Mouse (Mus musculus) left cerebral cortex, postnatal 4 days (tissue): ENCODE data around the gene Tmem129. TPM values are rescaled to one million over a fixed set of nuclear protein-coding genes. Genes with fewer than 3 reads are reported as not detected.

Source experiments
- DNase-seq: peaks from one replicate; pipeline ENCODE4 v3.0.0-alpha.2; 2022
- intact Hi-C: fragments of 180-260 bp; cut with DNase I; formaldehyde crosslinking; loops from one replicate; pipeline ENCODE4 v1.15.1; 2025
- total RNA-seq, 2 experiments: library from RNA; stranded (reverse); gene quantifications; 2 replicates each; pipeline ENCODE4 v1.2.3; 2021

Tmem129 gene
- total RNA-seq, 2 experiments from 2014 or later: 15.2 to 17.6 TPM

- no peak for DNase-seq
- intact Hi-C loops: loop anchor here (5.0 kb wide), 1 partner anchor 39 kb away; no protein-coding TSS in a partner anchor
Measured at GRCm38 (mm10) chr5:33688278-33689220, 30.3 kb upstream of the Tmem129 start.

DNA sequence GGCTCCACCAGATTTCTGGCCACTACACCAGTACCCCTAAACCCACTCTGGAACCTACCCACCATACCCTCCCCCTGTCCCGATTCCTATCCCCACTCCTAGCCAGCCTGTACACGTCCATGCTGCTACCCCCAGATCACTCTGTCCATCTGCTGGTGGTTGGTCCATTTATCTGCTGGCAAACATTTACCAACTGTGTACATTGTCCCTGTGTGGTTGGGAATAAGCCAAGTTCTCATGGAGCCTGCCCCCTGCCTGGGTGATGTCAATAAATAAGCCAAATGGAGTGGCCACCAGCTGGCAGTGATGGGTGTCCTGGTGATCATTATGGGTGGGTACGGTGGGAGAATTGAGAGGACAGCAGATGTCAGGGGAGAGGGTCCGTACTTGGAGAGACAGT is 28.9 kb upstream of the Tmem129 start:
- no peak for DNase-seq
- intact Hi-C loops: loop anchor here (5.0 kb wide), 1 partner anchor 40 kb away; no protein-coding TSS in a partner anchor

DNA sequence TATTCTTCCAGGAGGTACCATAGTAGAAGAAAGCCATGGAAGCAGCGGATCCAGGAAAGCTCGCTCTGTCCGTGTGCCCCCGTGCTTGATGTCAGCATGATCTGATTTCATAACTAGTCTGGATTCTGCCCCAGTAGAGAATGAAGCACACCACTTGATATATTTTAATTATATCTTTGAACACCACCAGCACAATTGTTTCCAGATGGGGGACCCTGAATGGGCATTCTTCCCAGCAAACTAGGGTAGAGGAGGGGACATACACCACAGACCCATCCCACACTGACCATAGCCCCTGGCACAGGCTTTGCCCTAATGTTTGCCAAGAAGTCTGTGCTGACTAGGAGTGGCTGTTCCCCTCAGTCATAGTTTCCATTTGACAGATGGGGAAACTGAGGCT is 26.7 kb upstream of the Tmem129 start:
- no peak for DNase-seq
- intact Hi-C loops: loop anchor here (5.0 kb wide), 1 partner anchor 42 kb away; no protein-coding TSS in a partner anchor

DNA sequence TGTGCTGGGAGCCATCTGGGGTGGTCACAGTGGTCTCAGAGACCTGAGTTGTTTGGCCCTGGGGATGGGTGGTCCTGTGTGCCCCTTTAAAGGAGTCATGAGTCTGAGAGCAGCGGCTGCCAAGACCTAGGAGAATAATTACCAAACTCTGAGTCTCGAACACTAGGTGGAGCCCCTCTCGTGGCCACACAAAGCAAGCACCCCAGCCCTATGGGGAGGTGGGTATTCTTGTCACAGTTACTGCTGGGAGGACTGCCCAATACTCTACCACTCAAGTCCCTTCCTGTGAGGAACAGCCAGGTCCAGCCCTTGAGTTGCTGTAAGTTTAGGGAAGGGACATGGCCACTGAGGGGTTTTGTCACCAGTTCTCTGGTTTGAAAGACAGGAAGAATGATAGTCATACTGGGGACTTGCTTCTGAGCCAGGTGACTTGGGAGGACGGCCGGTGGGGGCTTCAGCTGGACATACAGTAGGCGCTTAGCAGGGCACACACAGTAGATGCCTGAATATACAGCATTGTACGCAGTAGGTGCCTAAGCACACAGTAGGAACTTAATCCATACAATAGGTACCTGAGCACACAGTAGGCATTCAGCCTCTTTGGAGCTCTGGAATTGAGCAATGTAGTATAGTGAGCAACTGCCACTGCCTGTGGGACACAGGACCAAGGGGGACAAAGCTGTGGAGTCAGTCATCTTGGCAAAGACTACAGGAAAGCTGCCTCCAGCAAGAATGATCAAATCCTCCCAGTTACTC is 25.9 kb upstream of the Tmem129 start:
- intact Hi-C loops: no loop called here
- peak; percentile 60 for DNase-seq

DNA sequence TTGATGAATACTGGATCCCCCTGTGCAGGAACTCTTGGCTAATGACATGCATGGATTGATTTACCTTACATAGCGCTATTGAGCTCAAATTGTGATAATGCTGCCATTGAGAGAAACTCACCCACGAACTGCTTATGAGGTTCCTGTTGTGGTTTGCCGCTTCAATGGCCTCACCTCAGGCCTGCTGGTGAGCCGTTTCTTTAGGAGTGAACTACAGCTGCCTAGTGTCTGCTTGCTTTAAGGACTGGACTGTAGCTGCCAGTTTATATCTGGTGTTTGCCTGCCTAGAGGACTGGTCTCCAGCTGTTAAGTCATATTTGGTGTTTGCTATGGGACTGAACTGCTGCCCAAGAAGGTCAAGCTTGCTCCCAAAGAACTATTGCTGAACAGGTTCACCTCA is 24.7 kb upstream of the Tmem129 start:
- intact Hi-C loops: no loop called here

GRCm38 (mm10) chr5:33681611-33682388 is 23.6 kb upstream of the Tmem129 start:
- intact Hi-C loops: no loop called here
- no peak for DNase-seq

More for the DNA sequence above, 24.7 kb upstream of the Tmem129 start:
- no peak for DNase-seq

DNA sequence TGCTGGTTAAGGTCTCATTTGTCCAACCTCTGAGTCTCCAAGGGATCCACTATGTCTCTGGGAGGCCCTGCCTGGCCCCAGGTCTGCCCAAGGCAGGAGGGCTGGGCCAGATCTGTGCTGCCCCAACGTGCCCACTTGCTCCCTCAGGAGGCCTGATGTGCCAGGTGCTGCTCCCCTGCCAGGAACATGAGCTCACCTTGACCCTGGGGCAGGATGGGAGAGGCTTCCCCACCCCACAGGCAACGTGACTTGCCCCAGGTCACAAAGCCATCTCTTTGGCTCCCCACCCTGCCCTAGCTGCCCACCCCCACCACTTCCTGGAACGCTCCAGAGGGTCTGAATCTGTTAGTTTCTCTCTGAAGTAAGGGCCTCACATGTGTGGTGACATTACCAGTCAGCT is 22.8 kb upstream of the Tmem129 start:
- intact Hi-C loops: no loop called here
- no peak for DNase-seq

DNA sequence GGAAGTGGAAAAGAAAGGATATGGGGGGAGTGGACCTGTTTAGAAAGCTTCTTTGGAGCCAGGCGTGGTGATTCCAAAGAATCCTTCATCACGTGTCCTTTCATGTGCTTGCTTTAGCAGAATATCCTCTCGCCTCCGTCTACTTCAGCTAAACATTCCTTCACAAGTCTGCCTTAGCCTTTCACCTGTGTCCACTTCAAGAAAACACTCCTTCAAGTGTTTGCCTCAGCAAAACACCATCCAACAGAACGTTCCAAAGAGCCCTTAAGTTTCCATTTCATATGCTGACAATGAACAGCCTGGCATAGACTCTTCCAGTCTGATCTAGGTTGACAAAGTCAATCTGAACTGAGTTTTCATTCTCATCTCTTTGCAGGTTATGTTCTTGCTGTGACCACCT is 20.0 kb upstream of the Tmem129 start:
- intact Hi-C loops: no loop called here
- no peak for DNase-seq

DNA sequence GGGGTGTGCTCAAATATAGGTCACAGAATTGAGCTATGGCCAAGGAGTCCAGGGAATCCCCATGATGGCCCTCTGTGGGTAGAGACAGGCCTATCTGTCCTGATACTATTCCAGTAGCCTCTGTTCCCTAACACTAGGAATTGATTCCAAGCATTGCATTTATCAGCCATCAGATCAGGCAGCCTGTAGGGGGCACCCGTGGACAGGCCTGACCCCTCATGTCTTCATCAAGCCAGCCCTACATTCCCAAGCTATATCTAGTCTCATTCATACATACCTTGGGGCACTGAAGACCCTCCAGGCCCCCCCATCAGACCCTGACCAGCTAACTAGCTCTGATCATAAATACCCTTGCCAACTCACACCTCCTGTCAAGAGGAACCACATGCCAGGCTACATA is 17.7 kb upstream of the Tmem129 start:
- intact Hi-C loops: no loop called here

GRCm38 (mm10) chr5:33674439-33674838 is 16.2 kb upstream of the Tmem129 start:
- DNase-seq: peak; percentile 74

More for the DNA sequence above, 17.7 kb upstream of the Tmem129 start:
- DNase-seq: peak; percentile 76

GRCm38 (mm10) chr5:33671659-33672058 is 13.4 kb upstream of the Tmem129 start:
- intact Hi-C loops: no loop called here

More at GRCm38 (mm10) chr5:33674439-33674838, 16.2 kb upstream of the Tmem129 start:
- intact Hi-C loops: no loop called here

DNA sequence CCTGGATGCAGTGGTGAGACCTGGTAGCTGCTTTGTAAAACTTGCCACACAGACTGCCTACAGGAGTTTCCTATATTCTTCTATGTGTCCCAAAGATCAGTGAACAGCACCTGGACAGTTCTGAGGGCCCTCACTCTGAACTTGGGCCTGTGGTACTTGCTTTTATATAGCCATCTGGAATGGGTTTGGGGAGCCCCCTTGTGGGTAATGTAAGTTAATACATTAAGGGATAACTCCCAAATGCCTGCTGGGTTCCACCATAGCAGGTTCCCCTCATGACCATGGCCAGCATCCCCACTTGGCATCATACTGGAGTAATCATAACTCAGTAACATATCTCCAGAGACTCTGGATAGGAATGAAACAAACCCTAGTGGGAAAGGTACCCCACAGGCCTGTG is 10.0 kb upstream of the Tmem129 start:
- no peak for DNase-seq
- intact Hi-C loops: no loop called here

More at GRCm38 (mm10) chr5:33671659-33672058, 13.4 kb upstream of the Tmem129 start:
- DNase-seq: no peak

DNA sequence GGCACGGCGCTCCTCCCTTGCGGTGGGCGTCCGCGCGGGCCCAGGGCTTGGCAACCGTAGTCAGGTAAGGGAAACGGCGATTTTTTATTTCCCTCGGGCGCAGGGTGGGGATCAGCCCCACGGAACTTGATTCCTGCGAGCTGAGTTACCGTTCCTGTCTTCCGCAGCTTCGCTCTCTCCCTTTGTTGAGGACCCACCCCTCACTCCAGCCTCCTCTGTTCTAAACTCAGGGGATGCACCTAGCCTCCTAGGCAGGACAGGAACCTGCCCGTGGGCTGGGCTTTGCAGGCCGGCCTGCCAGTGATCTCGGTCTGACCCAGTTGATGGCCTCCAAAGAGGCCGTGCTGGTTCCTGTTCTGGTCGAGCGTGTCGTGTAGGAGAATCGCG is 441 bp upstream of the Tmem129 start:
- DNase-seq: peak; percentile 22
- intact Hi-C loops: no loop called here

- intact Hi-C loops: no loop called here
Measured at GRCm38 (mm10) chr5:33657251-33657786, 897 bp downstream of the Tmem129 start.

GRCm38 (mm10) chr5:33656739-33657138 is 1.5 kb downstream of the Tmem129 start:
- no peak for DNase-seq
- intact Hi-C loops: no loop called here

More at GRCm38 (mm10) chr5:33657251-33657786, 897 bp downstream of the Tmem129 start:
- no peak for DNase-seq

DNA sequence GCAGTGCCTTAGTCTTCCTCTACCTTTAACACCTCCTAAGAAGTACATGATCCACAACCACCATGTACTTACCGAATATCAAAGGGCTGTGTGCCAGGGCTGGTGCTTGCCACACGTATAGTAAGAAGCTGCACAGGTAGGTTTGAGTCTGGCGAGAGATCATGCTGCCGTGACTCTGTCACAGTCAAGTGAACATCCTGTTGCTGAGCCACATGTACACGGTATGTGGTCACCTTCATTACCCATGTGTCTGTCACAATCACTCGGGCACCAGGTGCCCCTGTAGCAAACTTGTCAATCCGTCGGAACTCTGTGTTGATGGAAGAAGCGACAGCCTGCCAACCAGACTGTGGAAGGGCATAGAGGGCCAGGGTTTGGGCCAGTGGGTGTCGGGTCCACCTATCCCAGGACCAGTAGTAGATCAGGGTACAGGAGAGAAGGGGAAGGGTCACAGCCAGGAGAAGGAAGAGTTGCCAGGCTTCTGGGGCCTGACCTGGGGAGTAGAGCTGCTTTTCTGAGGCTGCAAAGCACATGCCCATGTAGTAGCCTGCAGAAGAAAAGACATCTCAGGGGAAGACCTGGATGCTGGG is 2.9 kb downstream of the Tmem129 start:
- intact Hi-C loops: no loop called here

GRCm38 (mm10) chr5:33654424-33654823 is 3.8 kb downstream of the Tmem129 start:
- intact Hi-C loops: no loop called here
- no peak for DNase-seq

More for the DNA sequence above, 2.9 kb downstream of the Tmem129 start:
- DNase-seq: no peak

- no peak for DNase-seq
- intact Hi-C loops: no loop called here
Measured at GRCm38 (mm10) chr5:33652783-33653173, 5.4 kb downstream of the Tmem129 start.

- intact Hi-C loops: no loop called here
- DNase-seq: peak; percentile 98
Measured at GRCm38 (mm10) chr5:33651921-33652782, 6.1 kb downstream of the Tmem129 start, which contains the start of gene Slbp. TSS of gene Slbp (minus strand) at chr5:33652574.
